Mouse (Mus musculus) cerebellum, postnatal 4 days (tissue): ENCODE results near the gene Rnf34.

Experiments
- DNase-seq, 2 experiments: peaks; one replicate each; pipeline ENCODE4 v3.0.0; 2022; ENCODE audit warnings: low spot score in 2 of 2, mixed read lengths in 1 of 2

Gene Rnf34

GRCm38 (mm10) chr5:122873573-122873972, 23.7 kb downstream of the Rnf34 start:
- no peak for DNase-seq

GRCm38 (mm10) chr5:122874359-122874758, 24.5 kb downstream of the Rnf34 start:
- DNase-seq, result no peak

GRCm38 (mm10) chr5:122876671-122877070, 26.8 kb downstream of the Rnf34 start:
- no peak for DNase-seq

GRCm38 (mm10) chr5:122880241-122880980, 30.6 kb downstream of the Rnf34 start:
- DNase-seq, result no peak

- DNase-seq, result peak; percentile 59 to 77
These were observed 31.5 kb downstream of the Rnf34 start for GRCm38 (mm10) chr5:122881313-122881712.

GRCm38 (mm10) chr5:122882256-122883050, 32.6 kb downstream of the Rnf34 start:
- no peak for DNase-seq

GRCm38 (mm10) chr5:122883237-122883636, 33.4 kb downstream of the Rnf34 start:
- DNase-seq, result no peak

GRCm38 (mm10) chr5:122883652-122884235, 33.9 kb downstream of the Rnf34 start:
- DNase-seq, result no peak

GRCm38 (mm10) chr5:122884594-122885348, 34.9 kb downstream of the Rnf34 start:
- no peak for DNase-seq

GRCm38 (mm10) chr5:122887033-122887432, 37.2 kb downstream of the Rnf34 start:
- no peak for DNase-seq

GRCm38 (mm10) chr5:122887926-122888611, 38.2 kb downstream of the Rnf34 start:
- no peak for DNase-seq

GRCm38 (mm10) chr5:122888612-122889214, 38.9 kb downstream of the Rnf34 start:
- no peak for DNase-seq

- DNase-seq, result no peak
These were observed 40.5 kb downstream of the Rnf34 start for GRCm38 (mm10) chr5:122890396-122890795.

- DNase-seq, result no peak
These were observed 43.4 kb downstream of the Rnf34 start for GRCm38 (mm10) chr5:122893270-122893669.

- DNase-seq, result peak in 1 of 2 experiments; percentile 68
These were observed 44.3 kb downstream of the Rnf34 start for GRCm38 (mm10) chr5:122894007-122894637.

- no peak for DNase-seq
These were observed 45.0 kb downstream of the Rnf34 start for GRCm38 (mm10) chr5:122894821-122895220.

- no peak for DNase-seq
These were observed 48.3 kb downstream of the Rnf34 start for GRCm38 (mm10) chr5:122898153-122898552.

- DNase-seq, result no peak
These were observed 49.3 kb downstream of the Rnf34 start for GRCm38 (mm10) chr5:122898963-122899776.

- DNase-seq, result peak; percentile 69 to 85
These were observed 50.1 kb downstream of the Rnf34 start for GRCm38 (mm10) chr5:122899777-122900557.
